In genomic region chr17:15365650-15366049, GRCm38 (mm10) we compare ENCODE assay signal across 12 mouse cellular contexts. TPM values are rescaled to one million over a fixed set of nuclear protein-coding genes. Genes with fewer than 3 reads are reported as not detected.
DNase-seq lines count a peak whose midpoint lies in the region; ATAC-seq and TF ChIP-seq lines count a peak whose summit lies in the region.
"Had no signal": no experiment of that assay in that cellular context is flagged by ENCODE, and none has a peak within 500 bp of the region (broad histone marks: within the 10 kb centered on the region; RNA-seq: fewer than 3 reads in every experiment).

No protein-coding gene starts in this region.

- peaks cover 18% of the 10 kb centered on the region for H3K36me3 ChIP-seq in kidney, embryonic 16.5 days (ENCODE audit: insufficient read depth, low read length)
- no peaks in the 10 kb centered on the region for H3K36me3 ChIP-seq in C2C12 (ENCODE audit: control insufficient read depth, insufficient read depth)
- H3K36me3 ChIP-seq in kidney, embryonic 15.5 days: peaks cover 29% of the 10 kb centered on the region
- H3K36me3 ChIP-seq: embryonic facial prominence, embryonic 13.5 days had no signal

- no peak for DNase-seq in kidney, adult 9 months
- DNase-seq in fibroblast of lung, adult 2 months (ENCODE audit: low read depth): peak; percentile 91
- peak; percentile 56 for DNase-seq in heart, postnatal 4 days
- no peak for DNase-seq in cerebellum, postnatal 36 days
- DNase-seq: cerebellum, adult 11 months; retina, postnatal 1 day had no signal

- H3K9me3 ChIP-seq in kidney, embryonic 16.5 days (ENCODE audit: low read length): no peaks in the 10 kb centered on the region
- H3K9me3 ChIP-seq in kidney, embryonic 15.5 days (replicated peaks): no peaks in the 10 kb centered on the region
- H3K9me3 ChIP-seq: embryonic facial prominence, embryonic 13.5 days; hindbrain, embryonic 12.5 days had no signal

- no peak overlapping the region for H3K9ac ChIP-seq in kidney, embryonic 16.5 days (replicated peaks; ENCODE audit: low read length)
- H3K9ac ChIP-seq in kidney, embryonic 15.5 days: no peak overlapping the region
- H3K9ac ChIP-seq: embryonic facial prominence, embryonic 13.5 days; hindbrain, embryonic 12.5 days had no signal

- H3K4me3 ChIP-seq in kidney, embryonic 16.5 days (ENCODE audit: low read length): no peak overlapping the region
- no peak overlapping the region for H3K4me3 ChIP-seq in C2C12 (ENCODE audit: insufficient read depth, poor library complexity, severe bottlenecking)
- H3K4me3 ChIP-seq in kidney, embryonic 15.5 days (replicated peaks): no peak overlapping the region
- H3K4me3 ChIP-seq: embryonic facial prominence, embryonic 13.5 days; hindbrain, embryonic 12.5 days had no signal

- peak; percentile 60; the same call in 1 of the 2 replicates for ATAC-seq in kidney, embryonic 16.5 days (ENCODE audit: low FRiP score, low TSS enrichment)
- ATAC-seq in inflammation-experienced regulatory T-cells, adult 6 months: no peak
- no peak for ATAC-seq in kidney, embryonic 15.5 days (replicated peaks; ENCODE audit: low FRiP score)

- H3K79me3 ChIP-seq in C2C12 (ENCODE audit: low read depth): no peaks in the 10 kb centered on the region

- H3K27ac ChIP-seq in kidney, embryonic 16.5 days (ENCODE audit: low read length): no peak overlapping the region
- H3K27ac ChIP-seq in kidney, embryonic 15.5 days: no peak overlapping the region; the same call in 1 of the 2 replicates
- H3K27ac ChIP-seq: embryonic facial prominence, embryonic 13.5 days; hindbrain, embryonic 12.5 days had no signal

- no peaks in the 10 kb centered on the region for H3K27me3 ChIP-seq in kidney, embryonic 16.5 days (ENCODE audit: insufficient read depth, low read length)
- no peaks in the 10 kb centered on the region for H3K27me3 ChIP-seq in C2C12 (ENCODE audit: control insufficient read depth, insufficient read depth, insufficient read length)
- H3K27me3 ChIP-seq in kidney, embryonic 15.5 days: peaks cover 4% of the 10 kb centered on the region; the same call in 1 of the 2 replicates

- H3K79me2 ChIP-seq in C2C12 (ENCODE audit: control insufficient read depth, insufficient read depth): no peaks in the 10 kb centered on the region

- no peak overlapping the region for H3ac ChIP-seq in C2C12 (ENCODE audit: control insufficient read depth, insufficient read length, low read depth)

- no peak overlapping the region for H3K4me2 ChIP-seq in kidney, embryonic 16.5 days (replicated peaks; ENCODE audit: low read depth, low read length)
- H3K4me2 ChIP-seq in kidney, embryonic 15.5 days: no peak overlapping the region
- H3K4me2 ChIP-seq: embryonic facial prominence, embryonic 13.5 days; hindbrain, embryonic 12.5 days had no signal

- no peak for TF ChIP-seq CTCF in C2C12 (IDR thresholded peaks at IDR 0.05; ENCODE audit: control insufficient read depth, insufficient read depth, insufficient read length)

- no peaks in the 10 kb centered on the region for H3K4me1 ChIP-seq in kidney, embryonic 16.5 days (ENCODE audit: insufficient read depth, low read length)
- peaks cover under 1% of the 10 kb centered on the region; the same call in 1 of the 2 replicates for H3K4me1 ChIP-seq in kidney, embryonic 15.5 days
- H3K4me1 ChIP-seq: embryonic facial prominence, embryonic 13.5 days had no signal

- WGBS in kidney, embryonic 16.5 days: 75% methylated on average over 5 of the region's 5 CpGs
- 78% methylated on average over 5 of the region's 5 CpGs for WGBS in kidney, embryonic 15.5 days

TF ChIP-seq in C2C12, 6 proteins besides CTCF, POLR2A, EP300 and RAD21:
- no peak for TF ChIP-seq MYOG (IDR thresholded peaks at IDR 0.05; ENCODE audit: control insufficient read depth, extremely low read depth, insufficient read length)
- TF ChIP-seq CEBPB (IDR thresholded peaks at IDR 0.05; ENCODE audit: low read depth): no peak
- no peak for TF ChIP-seq MAX (IDR thresholded peaks at IDR 0.05)
- no peak for TF ChIP-seq USF1 (IDR thresholded peaks at IDR 0.05; ENCODE audit: low read depth)
- no peak for TF ChIP-seq MYOD1 (IDR thresholded peaks at IDR 0.05; ENCODE audit: control insufficient read depth, insufficient read length, low read depth)
- TF ChIP-seq FOSL1 (IDR thresholded peaks at IDR 0.05; ENCODE audit: insufficient read depth, low read length, poor library complexity, severe bottlenecking): peak; percentile 11

RNA-seq across cellular contexts. Expression of gene Dll1, which starts 11.0 kb away (rescaled TPM):
- polyA plus RNA-seq in kidney, embryonic 16.5 days (2015; fragmentation: Nextera tagmentation; extraction: Ambion mirVana): 34.4 and 36.9 TPM in 2 replicates
- 2.2 TPM for polyA plus RNA-seq in C2C12 (2012; fragmentation: generic; extraction: Trizol)
- total RNA-seq in heart, postnatal 4 days (2021): 1 to 10 TPM; 6.7 to 7.2 TPM
- polyA plus RNA-seq in inflammation-experienced regulatory T-cells, adult 6 months (2017; shearing (Covaris generic)): under 1 TPM in 1 of 3 experiments, not detected in 2; 0.35 TPM
- polyA plus RNA-seq in kidney, embryonic 15.5 days (2015; fragmentation: Nextera tagmentation; extraction: Ambion mirVana): 30.9 and 32.0 TPM in 2 replicates

RNA-seq across cellular contexts. Expression of gene Fam120b, which starts 30.4 kb away (rescaled TPM):
- 31.4 and 32.4 TPM in 2 replicates for polyA plus RNA-seq in kidney, embryonic 16.5 days (2015; fragmentation: Nextera tagmentation; extraction: Ambion mirVana)
- 7.4 TPM for polyA plus RNA-seq in C2C12 (2012; fragmentation: generic; extraction: Trizol)
- 10 to 100 TPM in 1 of 2 experiments, 1 to 10 TPM in 1; 9.2 to 10.5 TPM for total RNA-seq in heart, postnatal 4 days (2021)
- polyA plus RNA-seq in inflammation-experienced regulatory T-cells, adult 6 months (2017; shearing (Covaris generic)): 10 to 100 TPM; 23.8 to 39.8 (median 32.7) TPM
- 28.1 and 28.7 TPM in 2 replicates for polyA plus RNA-seq in kidney, embryonic 15.5 days (2015; fragmentation: Nextera tagmentation; extraction: Ambion mirVana)

Comparison
In these comparisons a context has a peak if more than half of its experiments do, and no peak if none do; other contexts are left out.
1. DNase-seq: peak in fibroblast of lung, adult 2 months (single experiment) and heart, postnatal 4 days (single experiment); none in kidney, adult 9 months (single experiment) and cerebellum, postnatal 36 days (0 of 2).
2. RNA of gene Dll1, which starts 11.0 kb away (polyA plus RNA-seq): 34.4 to 36.9 TPM in kidney, embryonic 16.5 days and 30.9 to 32.0 TPM in kidney, embryonic 15.5 days; 2.2 TPM in C2C12 (single experiment) and 0.35 TPM in inflammation-experienced regulatory T-cells, adult 6 months; every median in the first group is over 10 times any median in the second.